Mouse (Mus musculus) heart, postnatal 10 days (tissue): ENCODE measurements around the gene Tapbpl. TPM values are rescaled to one million over a fixed set of nuclear protein-coding genes. Genes with fewer than 3 reads are reported as not detected.
"Not testable (repeated sequence)": the region's sequence is repeated elsewhere in the genome, so short reads cannot be mapped to it uniquely, and the experiment has no call there.

Experiments
- DNase-seq, 2 experiments: peaks; one replicate each; pipeline ENCODE4 v3.0.0; 2021
- intact Hi-C: fragments of 180-260 bp; cut with DNase I; formaldehyde crosslinking; loops from one replicate; pipeline ENCODE4 v1.15.1; 2025
- total RNA-seq, 2 experiments: library from RNA; stranded (reverse); gene quantifications; 2 replicates each; pipeline ENCODE4 v1.2.3; 2021

Gene Tapbpl
- total RNA-seq = 1 to 10 TPM; 2.8 to 4.4 TPM

GRCm38 (mm10) chr6:125231117-125232044 is at the start of gene Tapbpl:
Gene Tapbpl (minus strand): TSS chr6:125231860.
- intact Hi-C loops = loop anchor here (5.0 kb wide), 1 partner anchor 41 kb away; no protein-coding TSS in a partner anchor
- peak; percentile 69 to 80 for DNase-seq

GRCm38 (mm10) chr6:125279729-125280128 is 48.1 kb upstream of the Tapbpl start:
- DNase-seq = no peak
- intact Hi-C loops = no loop called here

GRCm38 (mm10) chr6:125274841-125275563 is 43.3 kb upstream of the Tapbpl start:
- intact Hi-C loops = loop anchor here (1.0 to 5.0 kb wide), 5 partner anchors 43 to 327 kb away; partner anchors contain the start of genes Iffo1 and Tapbpl
- peak; percentile 57 to 64 for DNase-seq

- no peak for DNase-seq
- intact Hi-C loops = loop anchor here (5.0 kb wide), 4 partner anchors 40 to 330 kb away; partner anchors contain the start of genes Iffo1 and Tapbpl
Observed at GRCm38 (mm10) chr6:125272228-125272785, 40.6 kb upstream of the Tapbpl start.

- DNase-seq = peak; percentile 94 to 97
- intact Hi-C loops = loop anchor here (1.0 to 5.0 kb wide), 5 partner anchors 39 to 331 kb away; partner anchors contain the start of genes Iffo1 and Tapbpl
Observed at GRCm38 (mm10) chr6:125271455-125272227, 40.0 kb upstream of the Tapbpl start.

- intact Hi-C loops = no loop called here
- no peak for DNase-seq
Observed at GRCm38 (mm10) chr6:125268799-125269198, 37.1 kb upstream of the Tapbpl start.

GRCm38 (mm10) chr6:125267469-125267868 is 35.8 kb upstream of the Tapbpl start:
- intact Hi-C loops = no loop called here
- DNase-seq = no peak

- DNase-seq, intact Hi-C loops: not testable (repeated sequence)
Observed at GRCm38 (mm10) chr6:125266600-125266999, 34.9 kb upstream of the Tapbpl start.

GRCm38 (mm10) chr6:125266091-125266490 is 34.4 kb upstream of the Tapbpl start:
- intact Hi-C loops = no loop called here
- DNase-seq = no peak

- intact Hi-C loops = no loop called here
- no peak for DNase-seq
Observed at GRCm38 (mm10) chr6:125265239-125265638, 33.6 kb upstream of the Tapbpl start.

GRCm38 (mm10) chr6:125264219-125264618 is 32.6 kb upstream of the Tapbpl start:
- intact Hi-C loops = no loop called here
- no peak for DNase-seq

GRCm38 (mm10) chr6:125260006-125260555 is 28.4 kb upstream of the Tapbpl start:
- DNase-seq = no peak
- intact Hi-C loops = no loop called here

- intact Hi-C loops = no loop called here
- peak; percentile 50 to 51 for DNase-seq
Observed at GRCm38 (mm10) chr6:125256222-125256966, 24.7 kb upstream of the Tapbpl start.

- intact Hi-C loops = no loop called here
- no peak for DNase-seq
Observed at GRCm38 (mm10) chr6:125255516-125256044, 23.9 kb upstream of the Tapbpl start.

GRCm38 (mm10) chr6:125253863-125254715 is 22.4 kb upstream of the Tapbpl start:
- intact Hi-C loops = no loop called here
- no peak for DNase-seq

GRCm38 (mm10) chr6:125252711-125253110 is 21.1 kb upstream of the Tapbpl start:
- intact Hi-C loops = no loop called here
- no peak for DNase-seq

GRCm38 (mm10) chr6:125252285-125252684 is 20.6 kb upstream of the Tapbpl start:
- no peak for DNase-seq
- intact Hi-C loops = no loop called here

- intact Hi-C loops = no loop called here
- no peak for DNase-seq
Observed at GRCm38 (mm10) chr6:125244551-125244950, 12.9 kb upstream of the Tapbpl start.
